Mouse (Mus musculus) small intestine, adult 2 months (tissue): ENCODE data around the gene Vps13d. TPM values are rescaled to one million over a fixed set of nuclear protein-coding genes. Genes with fewer than 3 reads are reported as not detected.

Experiments
- H3K27ac ChIP-seq: fragments of 200-500 bp; 2 replicates; pipeline ENCODE4 v1.5.1; 2012; ENCODE audit warnings: low read depth, low read length, control low read depth, inconsistent platforms; ENCODE audit not compliant: insufficient read depth
- H3K27me3 ChIP-seq: fragments of 200-500 bp; 2 replicates; pipeline ENCODE4 v1.6.1; 2012; ENCODE audit warnings: mild to moderate bottlenecking, moderate library complexity, low read length, inconsistent platforms; ENCODE audit not compliant: control insufficient read depth, insufficient read depth
- H3K36me3 ChIP-seq: fragments of 200-500 bp; 2 replicates; pipeline ENCODE4 v1.6.1; 2012; ENCODE audit warnings: mild to moderate bottlenecking, low read length, control low read depth, inconsistent platforms; ENCODE audit not compliant: control insufficient read depth, insufficient read depth
- H3K4me1 ChIP-seq: fragments of 200-500 bp; 2 replicates; pipeline ENCODE4 v1.6.1; 2012; ENCODE audit warnings: low read length, inconsistent platforms, mixed read lengths; ENCODE audit not compliant: control insufficient read depth, insufficient read depth, insufficient read length
- H3K4me3 ChIP-seq: fragments of 200-500 bp; 2 replicates; pipeline ENCODE4 v1.5.1; 2012; ENCODE audit warnings: low read depth, mild to moderate bottlenecking, control low read depth, inconsistent platforms, low read length, moderate library complexity
- CTCF ChIP-seq: fragments of 200-500 bp; IDR thresholded peaks from 2 replicates; pipeline ENCODE4 v1.5.1; 2012; ENCODE audit warnings: low read depth, mild to moderate bottlenecking, control low read depth, inconsistent platforms, low read length, moderate library complexity, mixed read lengths; ENCODE audit not compliant: insufficient replicate concordance, insufficient read length; ENCODE audit errors: extremely low read depth
- POLR2A ChIP-seq: fragments of 200-500 bp; IDR thresholded peaks from 2 replicates; pipeline ENCODE4 v1.6.1; 2012; ENCODE audit warnings: low read depth, mild to moderate bottlenecking, control low read depth, inconsistent platforms, low read length, moderate library complexity
- WGBS: fragments of 180-500 bp; shearing (Covaris S2); methylation state at CpG from one replicate; pipeline ENCODE4 v1.1.7; 2018; 5-methylcytosine and 5-hydroxymethylcytosine counted together
- polyA plus RNA-seq: library from polyadenylated mRNA; depleted of rRNA; stranded (reverse); fragments of >200 nt; gene quantifications from 2 replicates; pipeline ENCODE4 v1.2.3, GENCODE M21; 2012

Vps13d gene
- polyA plus RNA-seq, 1 experiment: 11.9 TPM

GRCm38 (mm10) chr4:145034506-145035243 is 160.1 kb downstream of the Vps13d start:
- H3K4me3 ChIP-seq: no peak overlapping the region
- H3K27ac ChIP-seq: peak overlapping the region; percentile 52
- H3K36me3 ChIP-seq: peaks cover 20% of the 10 kb centered on the region
- TF ChIP-seq CTCF (no peak), POLR2A (0 out of 2 replicates have a peak, but pooled peaks have one; percentile 33)
- peaks cover 43% of the 10 kb centered on the region for H3K4me1 ChIP-seq
- 11% methylated on average over 11 of the region's 11 CpGs for WGBS
- H3K27me3 ChIP-seq: no peaks in the 10 kb centered on the region

- Histone ChIP-seq H3K4me3 (no peak overlapping the region), H3K36me3 (peaks cover 13% of the 10 kb centered on the region), H3K27me3 (no peaks in the 10 kb centered on the region), H3K27ac (no peak overlapping the region), H3K4me1 (peaks cover 41% of the 10 kb centered on the region)
- TF ChIP-seq POLR2A: no peak
- 6% methylated on average over 2 of the region's 2 CpGs for WGBS
Observed at GRCm38 (mm10) chr4:145033392-145033791, 161.4 kb downstream of the Vps13d start.

GRCm38 (mm10) chr4:145032637-145033036 is 162.2 kb downstream of the Vps13d start:
- no peak for TF ChIP-seq CTCF
- no peak for TF ChIP-seq POLR2A
- peaks cover 11% of the 10 kb centered on the region for H3K36me3 ChIP-seq
- H3K4me3 ChIP-seq: no peak overlapping the region
- 66% methylated on average over 2 of the region's 2 CpGs for WGBS
- no peaks in the 10 kb centered on the region for H3K27me3 ChIP-seq
- H3K4me1 ChIP-seq: peaks cover 36% of the 10 kb centered on the region
- no peak overlapping the region for H3K27ac ChIP-seq

- Histone ChIP-seq H3K4me3 (no peak overlapping the region), H3K27me3 (no peaks in the 10 kb centered on the region), H3K27ac (0 out of 2 replicates have a peak overlapping the region, but pooled peaks have one; percentile 7), H3K36me3 (peaks cover 5% of the 10 kb centered on the region; the same call in 1 of the 2 replicates), H3K4me1 (peaks cover 37% of the 10 kb centered on the region)
- 24% methylated on average over 4 of the region's 4 CpGs for WGBS
- TF ChIP-seq CTCF (no peak), POLR2A (no peak)
Observed at GRCm38 (mm10) chr4:145031510-145031909, 163.3 kb downstream of the Vps13d start.

- WGBS: 13% methylated on average over 7 of the region's 7 CpGs
- Histone ChIP-seq H3K36me3 (no peaks in the 10 kb centered on the region; the same call in 1 of the 2 replicates), H3K27me3 (no peaks in the 10 kb centered on the region), H3K27ac (peak overlapping the region; percentile 77), H3K4me1 (peaks cover 31% of the 10 kb centered on the region), H3K4me3 (no peak overlapping the region)
- TF ChIP-seq CTCF (no peak), POLR2A (no peak)
Observed at GRCm38 (mm10) chr4:145026449-145026851, 168.4 kb downstream of the Vps13d start.

GRCm38 (mm10) chr4:145025409-145025762 is 169.4 kb downstream of the Vps13d start:
- H3K27ac ChIP-seq: peak overlapping the region; percentile 18
- H3K36me3 ChIP-seq: no peaks in the 10 kb centered on the region; the same call in 1 of the 2 replicates
- TF ChIP-seq POLR2A: no peak
- no peak for TF ChIP-seq CTCF
- peaks cover 27% of the 10 kb centered on the region for H3K4me1 ChIP-seq
- no peak overlapping the region for H3K4me3 ChIP-seq
- no peaks in the 10 kb centered on the region for H3K27me3 ChIP-seq
- 29% methylated on average over 7 of the region's 7 CpGs for WGBS

GRCm38 (mm10) chr4:145024694-145025408 is 170.0 kb downstream of the Vps13d start:
- H3K36me3 ChIP-seq: peaks cover 2% of the 10 kb centered on the region; the same call in 1 of the 2 replicates
- H3K4me3 ChIP-seq: no peak overlapping the region
- H3K27ac ChIP-seq: peak overlapping the region; percentile 18
- H3K4me1 ChIP-seq: peaks cover 27% of the 10 kb centered on the region
- no peaks in the 10 kb centered on the region for H3K27me3 ChIP-seq
- TF ChIP-seq CTCF (no peak), POLR2A (no peak)
- 17% methylated on average over 8 of the region's 8 CpGs for WGBS
